Mouse (Mus musculus): ENCODE measurements at regions not wholly inside any gene's neighbourhood (a gene's known extent, or its start where the extent isn't known, plus 50 kb on each side); places are given as distances from the start of the nearest gene placed in this dataset.

DNA sequence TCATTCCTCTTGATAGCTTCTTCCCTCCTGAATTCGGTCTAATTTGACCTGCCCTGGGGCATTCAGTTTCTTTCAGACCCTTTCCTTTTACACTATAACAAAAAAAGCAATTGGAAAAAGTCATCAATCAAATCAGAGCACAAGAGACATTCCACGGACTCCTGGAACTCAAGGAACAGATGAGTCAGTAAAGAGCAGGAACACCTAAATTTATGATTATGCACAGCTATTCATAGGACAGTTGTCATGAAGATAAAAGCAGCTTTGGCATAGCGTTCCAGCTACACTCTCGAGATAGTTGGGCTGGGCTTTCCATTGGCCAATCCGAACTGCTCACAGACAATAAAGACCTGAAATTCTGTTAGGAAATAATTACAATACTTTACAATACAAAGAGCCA lies 2348.4 kb upstream of the Gm7489 start:
- ATAC-seq (ENCODE audit: poor library complexity, severe bottlenecking) = no peak

- ATAC-seq (ENCODE audit: poor library complexity, severe bottlenecking) = no peak
These were observed 2333.4 kb upstream of the Gm7489 start for GRCm38 (mm10) chr15:51551216-51551775.

DNA sequence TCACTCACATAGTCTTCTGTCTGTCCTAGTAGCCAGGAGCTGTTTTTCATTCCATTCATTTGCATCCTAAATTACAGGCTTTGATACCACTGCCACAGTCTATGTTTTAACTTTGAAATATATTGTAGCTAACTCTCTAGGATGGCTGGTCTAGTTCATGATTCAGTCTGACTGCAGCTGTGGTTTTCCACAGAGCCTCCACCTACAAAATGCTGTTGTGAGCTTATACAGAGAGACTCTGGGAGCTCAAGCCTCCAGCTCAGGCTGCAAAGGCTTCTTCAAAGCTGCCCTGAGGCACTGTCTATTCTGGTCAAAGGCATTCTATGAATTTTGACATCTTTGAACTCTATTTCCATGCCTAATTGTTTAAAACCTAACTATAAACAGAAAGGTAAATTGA lies 2326.5 kb upstream of the Gm7489 start:
- ATAC-seq (ENCODE audit: poor library complexity, severe bottlenecking) = no peak

DNA sequence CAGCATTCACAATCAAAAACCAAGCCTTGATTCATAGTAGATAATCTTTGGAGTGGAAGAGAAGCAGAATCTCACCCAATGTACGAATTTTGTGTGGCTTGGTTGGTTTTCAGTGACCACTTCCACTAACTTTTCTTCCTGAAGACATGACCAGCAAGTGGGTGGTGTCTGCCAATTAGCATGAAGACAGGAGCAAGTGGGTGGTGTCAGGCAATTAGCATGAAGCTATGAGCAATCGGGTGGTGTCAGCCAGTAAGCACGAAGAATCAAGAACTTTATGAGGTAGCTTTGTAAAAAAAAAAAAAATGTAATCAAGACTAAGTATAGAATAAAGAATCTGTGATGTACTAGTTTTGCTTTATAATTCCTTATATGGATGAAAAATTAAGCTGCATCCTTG lies 2319.2 kb upstream of the Gm7489 start:
- ATAC-seq (ENCODE audit: poor library complexity, severe bottlenecking) = no peak

DNA sequence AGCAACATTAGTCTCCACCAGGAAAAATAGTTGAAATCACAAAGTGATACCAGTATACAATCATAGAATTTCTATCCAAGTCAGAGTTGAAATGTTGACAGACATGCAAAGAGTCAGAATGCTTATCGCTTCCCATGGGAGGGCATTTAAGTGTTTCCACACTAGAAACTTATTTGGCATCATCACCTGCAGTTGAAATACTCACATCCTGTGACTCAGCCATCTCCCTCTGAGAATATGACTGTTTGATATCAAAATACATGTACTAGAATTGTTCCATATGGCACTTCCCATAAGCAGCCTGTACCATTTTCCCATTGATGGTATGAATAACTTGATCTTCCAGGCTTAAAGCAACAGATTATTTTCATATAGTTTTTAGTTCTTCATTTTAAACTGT lies 2314.1 kb upstream of the Gm7489 start:
- ATAC-seq (ENCODE audit: poor library complexity, severe bottlenecking) = no peak

DNA sequence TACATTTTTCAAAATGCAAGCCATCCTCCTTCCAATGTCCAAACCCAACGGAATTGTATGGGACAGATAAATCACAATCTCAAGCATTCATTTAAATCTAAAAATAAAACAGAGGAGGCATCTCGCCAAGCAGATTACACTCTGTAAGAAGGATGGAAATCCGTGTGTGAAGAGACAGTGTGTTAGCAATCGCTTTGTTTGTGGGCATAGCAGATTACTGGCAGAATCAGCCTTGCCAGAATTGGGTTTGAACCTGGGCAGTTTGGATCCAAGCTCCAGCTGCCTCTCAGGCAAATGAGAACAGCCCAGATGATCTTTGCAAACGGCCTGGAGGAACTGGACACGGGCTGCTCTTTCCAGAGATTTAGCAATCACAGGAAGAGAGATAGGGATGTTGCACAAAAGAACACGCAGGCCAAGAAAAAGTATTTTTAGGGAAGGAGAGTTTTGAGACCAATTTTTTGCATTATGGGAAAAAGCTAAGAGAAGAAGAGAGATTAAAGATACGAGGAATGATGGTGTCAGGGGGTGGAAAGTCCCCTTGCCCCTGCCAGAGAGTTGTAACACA lies 2310.1 kb upstream of the Gm7489 start:
- ATAC-seq (ENCODE audit: poor library complexity, severe bottlenecking) = peak; percentile 47

GRCm38 (mm10) chr15:51583636-51584035 lies 2301.1 kb upstream of the Gm7489 start:
- ATAC-seq (ENCODE audit: poor library complexity, severe bottlenecking) = no peak

DNA sequence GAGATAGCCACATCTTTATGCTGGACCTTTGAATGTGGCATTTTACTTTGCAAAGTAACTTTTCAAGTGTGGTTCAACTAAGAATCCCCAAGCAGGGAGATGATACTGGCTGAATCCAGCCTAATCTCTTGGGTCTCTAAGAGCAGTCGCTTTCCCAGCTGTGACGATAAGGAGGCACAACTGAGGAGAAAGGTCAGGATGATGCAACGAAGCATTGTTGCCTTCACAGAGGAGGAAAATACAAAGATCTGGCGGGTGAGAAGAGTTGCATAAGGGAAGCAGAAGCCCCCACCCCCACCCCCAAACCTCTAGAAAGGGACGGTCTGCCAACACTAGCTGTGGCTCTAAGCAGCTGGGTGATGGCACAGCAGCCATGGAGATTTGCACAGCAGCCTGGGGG lies 2298.6 kb upstream of the Gm7489 start:
- no peak for ATAC-seq (ENCODE audit: poor library complexity, severe bottlenecking)

- ATAC-seq (ENCODE audit: poor library complexity, severe bottlenecking) = no peak
These were observed 2293.2 kb upstream of the Gm7489 start for GRCm38 (mm10) chr15:51591406-51592068.

GRCm38 (mm10) chr15:51592069-51592435 lies 2292.7 kb upstream of the Gm7489 start:
- no peak for ATAC-seq (ENCODE audit: poor library complexity, severe bottlenecking)

GRCm38 (mm10) chr15:51592511-51593498 lies 2291.9 kb upstream of the Gm7489 start:
- peak; percentile 61 for ATAC-seq (ENCODE audit: poor library complexity, severe bottlenecking)

DNA sequence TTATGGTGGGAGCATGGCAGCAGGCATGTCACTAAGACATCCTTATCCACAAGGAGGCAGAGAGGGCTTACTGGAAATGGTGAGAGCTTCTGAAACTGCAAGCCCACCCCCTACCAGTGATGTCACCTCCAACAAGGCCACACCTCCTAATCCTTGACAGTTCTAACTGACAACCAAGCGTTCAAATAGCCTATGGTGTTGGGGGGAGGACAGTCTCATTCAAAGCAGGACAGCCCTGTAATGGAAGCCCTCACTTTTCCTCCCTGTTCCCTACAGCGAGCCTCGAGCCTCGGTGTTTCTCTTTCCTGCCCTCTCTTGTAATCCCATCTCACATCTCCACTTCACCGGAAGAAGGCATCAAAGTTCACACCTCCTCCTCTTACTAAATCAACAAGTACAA lies 2290.6 kb upstream of the Gm7489 start:
- ATAC-seq (ENCODE audit: poor library complexity, severe bottlenecking) = no peak

- ATAC-seq (ENCODE audit: poor library complexity, severe bottlenecking) = peak; percentile 55
These were observed 2289.1 kb upstream of the Gm7489 start for GRCm38 (mm10) chr15:51595655-51596054.

- no peak for ATAC-seq (ENCODE audit: poor library complexity, severe bottlenecking)
These were observed 2286.9 kb upstream of the Gm7489 start for GRCm38 (mm10) chr15:51597841-51598240.

DNA sequence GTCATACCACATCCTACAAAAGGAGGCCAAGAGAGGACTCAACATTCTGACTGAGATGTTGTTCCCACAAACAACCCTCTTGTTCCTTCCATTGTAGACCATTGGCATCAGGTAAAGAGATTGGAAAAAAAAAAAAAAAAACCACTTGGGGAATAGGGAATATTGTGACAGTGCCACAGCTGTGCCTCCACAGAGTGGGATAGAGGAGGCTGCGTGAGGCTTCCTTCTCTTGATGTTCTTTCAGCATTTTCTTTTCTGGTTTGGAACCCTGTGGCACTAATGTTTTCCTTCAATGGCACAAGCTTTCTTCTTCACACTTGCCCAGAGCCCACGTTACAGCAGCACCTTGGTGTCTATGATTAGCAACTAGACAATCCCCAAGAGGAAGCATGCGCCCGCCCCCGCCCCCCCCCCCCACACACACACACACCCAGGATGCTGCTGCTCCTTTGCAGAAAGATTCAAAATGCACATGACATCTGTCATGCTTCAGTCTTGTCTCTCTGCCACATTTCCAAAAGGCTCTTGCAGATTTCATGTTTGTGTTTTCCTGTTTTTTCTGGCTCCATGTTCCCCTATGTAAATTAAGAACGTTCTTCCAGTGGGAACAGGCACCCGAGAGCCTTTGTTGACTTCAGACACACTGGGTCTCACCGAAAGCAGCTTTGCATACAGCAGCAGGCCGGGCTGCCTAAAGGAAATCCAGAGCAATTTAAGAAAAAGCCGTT lies 2283.4 kb upstream of the Gm7489 start:
- no peak for ATAC-seq (ENCODE audit: poor library complexity, severe bottlenecking)

- no peak for ATAC-seq (ENCODE audit: poor library complexity, severe bottlenecking)
These were observed 2263.3 kb upstream of the Gm7489 start for GRCm38 (mm10) chr15:51621455-51621854.

DNA sequence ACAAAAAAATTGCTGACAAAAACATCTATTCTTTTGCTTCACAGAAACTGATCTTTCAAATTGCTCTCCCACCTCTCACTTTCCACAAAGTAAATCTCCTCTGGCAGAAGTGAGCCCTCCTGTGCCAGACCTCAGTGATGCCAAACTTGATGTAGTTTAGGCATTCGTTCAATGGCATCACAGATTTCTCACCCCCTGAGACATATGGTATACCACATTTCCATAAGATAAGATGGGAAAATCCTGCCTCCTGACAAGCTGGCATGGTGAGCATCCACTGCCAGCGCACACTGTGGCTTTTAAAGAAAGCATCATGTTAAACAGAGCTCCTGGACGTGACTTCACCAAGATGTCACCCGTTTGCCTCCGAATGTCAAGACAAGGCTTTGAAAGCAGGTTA lies 2257.2 kb upstream of the Gm7489 start:
- no peak for ATAC-seq (ENCODE audit: poor library complexity, severe bottlenecking)

- ATAC-seq (ENCODE audit: poor library complexity, severe bottlenecking) = no peak
These were observed 2256.2 kb upstream of the Gm7489 start for GRCm38 (mm10) chr15:51628518-51628917.

GRCm38 (mm10) chr15:51631881-51632280 lies 2252.8 kb upstream of the Gm7489 start:
- no peak for ATAC-seq (ENCODE audit: poor library complexity, severe bottlenecking)

- ATAC-seq (ENCODE audit: poor library complexity, severe bottlenecking) = no peak
These were observed 2251.6 kb upstream of the Gm7489 start for GRCm38 (mm10) chr15:51633068-51633467.

GRCm38 (mm10) chr15:51634726-51635125 lies 2250.0 kb upstream of the Gm7489 start:
- ATAC-seq (ENCODE audit: poor library complexity, severe bottlenecking) = no peak

Measured in megakaryocyte, adult 5-6 weeks (primary cell).